Mouse (Mus musculus): ENCODE results near the gene Rbm48. TPM values are rescaled to one million over a fixed set of nuclear protein-coding genes. Genes with fewer than 3 reads are reported as not detected.

Gene Rbm48
- total RNA-seq, 1 experiment from 2014 or later = 6.3 TPM

GRCm38 (mm10) chr5:3551481-3551880 lies 44.9 kb downstream of the Rbm48 start:
- DNase-seq = no peak

- no peak for DNase-seq
These were observed 50.2 kb downstream of the Rbm48 start for GRCm38 (mm10) chr5:3546226-3546625.

- DNase-seq = no peak
These were observed 52.0 kb downstream of the Rbm48 start for GRCm38 (mm10) chr5:3544480-3544769.

- peak; percentile 99 for DNase-seq
These were observed 52.5 kb downstream of the Rbm48 start, which contains the start of gene Fam133b for GRCm38 (mm10) chr5:3543629-3544479. Fam133b (plus strand) TSS chr5:3543833.

- no peak for DNase-seq
These were observed 54.5 kb downstream of the Rbm48 start for GRCm38 (mm10) chr5:3541871-3542270.

- no peak for DNase-seq
These were observed 57.6 kb downstream of the Rbm48 start for GRCm38 (mm10) chr5:3538505-3539472.

- DNase-seq = no peak
These were observed 59.7 kb downstream of the Rbm48 start for GRCm38 (mm10) chr5:3536592-3537212.

Other genes starting within 250 kb of the Rbm48 start
- gene Fam133b, start 52.8 kb downstream of the Rbm48 start, total RNA-seq (2021) = 30.1 and 32.0 TPM in 2 replicates
- gene 1700109H08Rik, start 25.0 kb downstream of the Rbm48 start, total RNA-seq (2021) = 2.6 and 3.0 TPM in 2 replicates
- 26.0 and 27.2 TPM in 2 replicates for gene Pex1, start 519 bp downstream of the Rbm48 start, total RNA-seq (2021)
- gene Tmbim7, start 54.6 kb upstream of the Rbm48 start, total RNA-seq (2021) = not detected in 2 replicates
- 145 and 146 TPM in 2 replicates for gene Gatad1, start 60.6 kb upstream of the Rbm48 start, total RNA-seq (2021)
- 57.7 and 58.3 TPM in 2 replicates for gene Ankib1, start 206.3 kb upstream of the Rbm48 start, total RNA-seq (2021)
- 45.3 and 49.4 TPM in 2 replicates for gene Krit1, start 206.6 kb upstream of the Rbm48 start, total RNA-seq (2021)
- gene Lrrd1, start 248.6 kb upstream of the Rbm48 start, total RNA-seq (2021) = not detected in 2 replicates

All from adrenal gland, postnatal 14 days (tissue).